Mouse (Mus musculus) megakaryocyte, embryonic 14.5 days (primary cell): ENCODE results near the gene Tekt1. TPM values are rescaled to one million over a fixed set of nuclear protein-coding genes. Genes with fewer than 3 reads are reported as not detected.

ENCODE experiments used
- H3K27me3 ChIP-seq: replicated peaks from 2 replicates; pipeline ENCODE3; 2012; ENCODE audit warnings: inconsistent platforms
- H3K36me3 ChIP-seq: replicated peaks from 2 replicates; pipeline ENCODE3; 2012; ENCODE audit warnings: low read length, inconsistent platforms, mixed read lengths
- H3K4me1 ChIP-seq: 2 replicates; pipeline ENCODE4 v1.6.1; 2012; ENCODE audit warnings: inconsistent platforms
- H3K4me3 ChIP-seq: replicated peaks from 2 replicates; pipeline ENCODE3; 2012; ENCODE audit warnings: moderate library complexity, mild to moderate bottlenecking, inconsistent platforms
- H3K9me3 ChIP-seq: 2 replicates; pipeline ENCODE4 v1.6.1; 2012; ENCODE audit warnings: inconsistent platforms
- FLI1 ChIP-seq: IDR thresholded peaks from 2 replicates; pipeline ENCODE4 v1.6.1; 2012; ENCODE audit warnings: low read length, inconsistent platforms, mixed read lengths
- GATA1 ChIP-seq: IDR thresholded peaks from 3 replicates; pipeline ENCODE4 v1.6.1; 2012; ENCODE audit warnings: mixed read lengths, low read length, inconsistent platforms, borderline replicate concordance
- polyA plus RNA-seq: library from polyadenylated mRNA; stranded (reverse); fragments of >175 nt; gene quantifications from 2 replicates; pipeline ENCODE4 v1.2.3, GENCODE M21; 2012; ENCODE audit warnings: low replicate concordance; ENCODE audit not compliant: insufficient read depth

Gene Tekt1
- polyA plus RNA-seq, 1 experiment = not detected

DNA sequence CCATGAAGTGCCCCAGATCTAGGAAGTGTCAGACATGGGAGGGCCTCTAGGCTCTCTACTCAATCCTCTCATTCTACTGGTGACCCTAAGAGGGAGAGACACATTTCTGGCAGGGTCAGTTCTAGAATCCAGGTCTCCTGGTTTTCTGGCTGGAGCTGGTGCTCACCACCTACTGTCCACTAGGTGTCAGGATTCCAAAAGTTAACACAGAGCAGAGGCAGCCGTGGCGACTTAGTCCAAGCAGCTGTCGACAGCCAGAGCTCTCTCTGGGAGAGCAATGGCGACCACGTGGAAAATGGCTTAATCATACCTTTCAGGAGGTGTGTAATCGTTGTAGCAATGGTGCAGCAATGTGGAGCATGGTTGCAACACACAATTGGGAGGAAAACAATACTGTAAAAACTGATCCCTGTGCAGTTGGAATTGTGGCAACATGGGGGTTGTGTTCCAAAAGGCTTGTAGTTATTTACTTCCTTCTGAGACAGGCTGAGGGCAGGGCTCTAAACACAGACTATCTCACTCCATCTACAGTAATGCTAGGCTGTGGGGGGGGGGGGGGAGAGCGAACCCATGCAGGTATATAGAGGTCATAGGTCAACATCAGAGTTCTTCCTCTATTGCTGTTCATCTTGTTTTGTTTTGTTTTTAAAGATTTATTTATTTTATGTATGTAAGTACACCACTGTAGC is 19.5 kb downstream of the Tekt1 start:
- TF ChIP-seq GATA1 = no peak
- no peak for TF ChIP-seq FLI1
- Histone ChIP-seq H3K4me1 (peaks cover 5% of the 10 kb centered on the region), H3K27me3 (peaks cover 23% of the 10 kb centered on the region), H3K9me3 (no peaks in the 10 kb centered on the region), H3K36me3 (no peaks in the 10 kb centered on the region), H3K4me3 (peak overlapping the region; percentile 76)

DNA sequence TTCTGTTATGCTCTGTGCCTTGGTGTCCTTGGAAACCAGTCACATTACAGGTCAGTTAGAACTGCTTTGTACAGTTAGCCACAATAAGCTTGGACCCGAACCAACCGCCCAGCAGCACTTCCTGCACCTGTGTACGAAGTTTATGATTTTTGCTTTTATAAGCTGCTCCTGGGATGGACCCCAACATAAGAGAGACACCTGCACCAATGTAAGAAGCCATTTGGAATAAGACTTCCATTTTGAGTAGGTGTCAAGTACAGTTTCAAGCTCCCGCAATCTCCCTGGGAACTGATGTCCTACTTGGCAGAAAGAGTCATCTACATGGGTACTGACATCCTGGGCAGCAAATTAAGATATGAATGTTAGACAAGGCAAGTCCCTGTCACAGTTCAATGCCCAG is 22.5 kb downstream of the Tekt1 start:
- Histone ChIP-seq H3K36me3 (no peaks in the 10 kb centered on the region), H3K4me1 (peaks cover 10% of the 10 kb centered on the region), H3K4me3 (no peak overlapping the region), H3K9me3 (no peaks in the 10 kb centered on the region), H3K27me3 (peaks cover 29% of the 10 kb centered on the region)
- TF ChIP-seq FLI1 (no peak), GATA1 (no peak)

DNA sequence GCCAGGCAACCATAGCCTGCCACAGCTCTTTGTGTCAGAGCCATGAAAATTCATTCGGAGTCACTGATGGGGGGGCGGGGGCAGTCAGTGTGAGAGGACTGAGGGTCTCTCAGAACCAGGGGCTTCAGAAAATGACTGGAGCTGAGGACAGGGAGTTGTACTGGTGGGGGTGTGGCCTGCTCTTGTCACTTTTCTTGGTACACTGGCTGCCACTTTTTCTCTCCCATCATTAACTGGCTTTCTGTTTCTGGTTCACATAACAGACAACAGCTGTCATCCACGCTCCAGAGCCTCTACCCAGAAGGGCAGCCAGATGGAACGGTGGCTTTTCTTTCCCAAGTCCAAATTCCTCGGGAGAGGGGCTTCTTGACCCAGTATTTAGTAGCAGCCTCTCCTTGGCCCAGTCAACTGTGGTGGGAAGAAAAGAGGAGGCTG is 23.8 kb downstream of the Tekt1 start:
- H3K9me3 ChIP-seq = no peaks in the 10 kb centered on the region
- H3K27me3 ChIP-seq = peaks cover 29% of the 10 kb centered on the region
- H3K4me3 ChIP-seq = no peak overlapping the region
- TF ChIP-seq FLI1 (no peak), GATA1 (no peak)
- H3K4me1 ChIP-seq = peaks cover 10% of the 10 kb centered on the region
- no peaks in the 10 kb centered on the region for H3K36me3 ChIP-seq

DNA sequence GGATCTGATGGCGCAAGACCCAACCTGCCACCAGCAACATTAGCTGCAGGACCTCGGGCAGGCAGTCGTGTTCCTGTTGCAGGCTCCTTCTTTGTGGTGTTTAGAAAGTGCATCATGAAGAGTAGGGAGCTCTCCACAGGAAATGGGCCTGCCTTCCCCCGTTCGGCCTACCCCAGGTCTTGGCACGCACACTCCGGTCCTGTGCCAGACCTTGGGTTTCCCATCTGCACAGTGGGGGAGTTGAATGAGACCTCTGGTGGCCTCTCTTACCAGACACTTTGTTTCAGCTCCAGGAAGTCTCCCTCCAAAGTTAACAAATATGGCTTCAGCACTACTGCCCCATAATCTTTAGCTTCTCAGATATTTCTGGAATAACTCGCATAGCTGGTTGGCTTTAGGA is 25.5 kb downstream of the Tekt1 start:
- TF ChIP-seq GATA1 (no peak), FLI1 (no peak)
- Histone ChIP-seq H3K27me3 (peaks cover 31% of the 10 kb centered on the region), H3K9me3 (no peaks in the 10 kb centered on the region), H3K4me3 (no peak overlapping the region), H3K4me1 (peaks cover 5% of the 10 kb centered on the region; the same call in 1 of the 2 replicates), H3K36me3 (no peaks in the 10 kb centered on the region)

DNA sequence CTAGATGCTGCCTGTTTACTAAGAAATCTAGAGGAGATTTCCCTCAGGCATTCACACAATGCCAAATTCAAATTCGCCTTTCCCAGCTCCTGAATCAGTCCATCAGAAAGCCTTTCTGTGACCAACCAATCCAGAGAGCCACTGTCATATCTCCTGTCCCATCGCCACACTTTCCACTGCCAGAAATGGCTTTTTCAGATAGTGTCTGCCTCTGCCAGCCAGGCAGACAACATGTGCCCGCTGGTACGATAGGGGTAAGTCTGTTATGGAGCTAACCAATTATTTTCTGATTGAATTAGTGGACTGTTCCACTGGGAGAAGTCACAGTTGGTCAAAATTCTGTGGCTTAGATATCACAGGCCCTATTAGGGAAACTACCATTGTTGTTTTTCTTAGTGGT is 27.6 kb downstream of the Tekt1 start:
- H3K4me3 ChIP-seq = no peak overlapping the region
- H3K27me3 ChIP-seq = peaks cover 22% of the 10 kb centered on the region
- peaks cover 5% of the 10 kb centered on the region; the same call in 1 of the 2 replicates for H3K4me1 ChIP-seq
- TF ChIP-seq FLI1 = no peak
- TF ChIP-seq GATA1 = no peak
- no peaks in the 10 kb centered on the region for H3K36me3 ChIP-seq
- H3K9me3 ChIP-seq = no peaks in the 10 kb centered on the region

DNA sequence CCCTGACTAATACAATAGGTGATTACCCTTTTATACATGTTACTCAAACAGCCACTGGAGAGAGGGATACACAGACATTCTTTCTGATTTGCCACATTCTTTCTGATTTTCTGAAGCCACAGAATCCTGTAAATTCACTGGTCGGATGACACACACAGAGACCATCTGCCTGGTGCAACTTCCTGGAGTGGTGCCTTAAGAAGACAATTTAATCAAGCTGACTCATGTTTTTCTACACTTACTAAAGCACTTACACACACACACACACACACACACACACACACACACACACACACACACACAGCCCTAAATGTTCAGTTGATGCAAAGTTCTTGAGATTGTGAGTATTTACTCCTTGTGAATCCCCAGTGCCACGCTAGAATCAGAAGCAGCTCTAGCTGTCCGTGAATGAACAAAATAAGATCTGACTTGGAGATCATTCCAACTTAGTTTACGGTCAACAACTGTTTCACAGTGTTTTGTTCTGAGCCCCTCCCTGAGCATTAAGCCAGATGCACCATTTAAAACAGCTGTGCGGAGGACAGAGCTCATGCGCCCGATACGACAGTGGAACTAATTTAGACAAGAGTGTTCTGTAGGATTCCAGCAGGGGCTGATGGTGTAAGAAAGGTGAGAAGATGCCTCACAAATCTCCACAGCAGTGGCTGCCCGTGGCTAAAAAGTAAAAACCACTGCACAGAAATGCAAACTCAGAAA is 29.1 kb downstream of the Tekt1 start:
- H3K36me3 ChIP-seq = no peaks in the 10 kb centered on the region
- peaks cover 5% of the 10 kb centered on the region; the same call in 1 of the 2 replicates for H3K4me1 ChIP-seq
- H3K4me3 ChIP-seq = no peak overlapping the region
- TF ChIP-seq FLI1 (no peak), GATA1 (no peak)
- H3K27me3 ChIP-seq = peaks cover 12% of the 10 kb centered on the region
- no peaks in the 10 kb centered on the region for H3K9me3 ChIP-seq

DNA sequence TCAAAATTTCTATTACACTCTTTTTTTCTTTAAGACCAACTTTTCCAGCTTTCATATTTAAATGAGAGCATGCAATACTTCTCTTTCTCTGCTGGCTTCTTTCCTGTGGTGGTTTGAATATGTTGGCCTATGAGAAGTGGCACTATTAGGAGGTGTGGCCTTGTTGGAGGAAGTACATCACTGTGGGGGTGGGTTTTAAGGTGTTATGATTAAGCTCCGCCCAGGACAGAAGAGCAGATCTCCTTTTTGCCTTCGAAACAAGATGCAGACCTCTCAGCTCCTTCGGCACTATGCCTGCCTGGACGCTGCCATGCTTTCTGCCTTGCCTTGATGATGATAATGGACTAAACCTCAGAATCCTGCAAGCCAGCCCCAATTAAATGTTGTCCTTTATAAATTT is 36.5 kb downstream of the Tekt1 start:
- Histone ChIP-seq H3K9me3 (peaks cover 5% of the 10 kb centered on the region; the same call in 1 of the 2 replicates), H3K36me3 (no peaks in the 10 kb centered on the region), H3K4me1 (no peaks in the 10 kb centered on the region), H3K27me3 (peaks cover 6% of the 10 kb centered on the region), H3K4me3 (no peak overlapping the region)
- TF ChIP-seq GATA1 = no peak
- no peak for TF ChIP-seq FLI1

DNA sequence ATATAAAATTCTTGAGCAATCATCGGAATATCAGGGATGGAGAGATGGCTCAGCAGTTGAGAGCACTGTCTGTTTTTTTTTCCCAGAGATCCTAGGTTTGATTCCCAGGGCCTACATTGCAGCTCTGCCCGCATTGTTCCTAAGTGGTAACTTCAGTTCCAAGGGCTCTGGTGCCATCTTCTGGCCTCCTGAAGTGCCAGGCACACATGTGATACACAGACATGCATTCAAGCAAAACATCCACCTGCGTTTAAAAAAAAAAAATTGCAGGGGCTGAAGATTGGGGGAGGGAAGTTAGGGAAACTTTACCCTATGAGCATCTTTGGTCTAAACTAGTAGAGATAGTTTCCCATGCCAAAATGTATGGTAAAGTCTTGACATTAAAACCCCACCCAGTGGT is 37.8 kb downstream of the Tekt1 start:
- Histone ChIP-seq H3K36me3 (no peaks in the 10 kb centered on the region), H3K4me1 (no peaks in the 10 kb centered on the region), H3K27me3 (peaks cover 8% of the 10 kb centered on the region), H3K9me3 (peaks cover 5% of the 10 kb centered on the region; the same call in 1 of the 2 replicates), H3K4me3 (no peak overlapping the region)
- TF ChIP-seq FLI1 (no peak), GATA1 (no peak)

DNA sequence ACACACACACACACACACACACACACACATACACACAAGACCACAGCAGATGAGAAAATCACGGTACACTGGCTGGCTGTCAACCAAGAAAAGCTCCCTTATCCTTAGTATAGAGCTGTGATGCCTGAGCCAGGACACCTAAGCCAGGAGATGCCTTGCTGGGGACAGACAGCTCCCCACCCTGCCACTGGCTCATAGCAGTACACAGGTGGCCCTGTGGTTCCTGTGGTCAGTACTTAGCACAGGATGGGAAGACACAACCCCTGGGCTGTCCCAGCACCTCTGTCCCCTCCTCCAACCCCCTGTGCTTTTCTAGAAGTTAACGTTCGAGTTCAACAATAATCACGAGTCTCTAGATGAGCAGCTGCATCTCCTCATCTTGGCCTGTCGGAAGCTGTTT is 44.2 kb downstream of the Tekt1 start:
- Histone ChIP-seq H3K4me1 (peaks cover 10% of the 10 kb centered on the region; the same call in 1 of the 2 replicates), H3K9me3 (peaks cover 5% of the 10 kb centered on the region; the same call in 1 of the 2 replicates), H3K27me3 (peaks cover 50% of the 10 kb centered on the region), H3K4me3 (no peak overlapping the region), H3K36me3 (no peaks in the 10 kb centered on the region)
- TF ChIP-seq FLI1 (no peak), GATA1 (no peak)

DNA sequence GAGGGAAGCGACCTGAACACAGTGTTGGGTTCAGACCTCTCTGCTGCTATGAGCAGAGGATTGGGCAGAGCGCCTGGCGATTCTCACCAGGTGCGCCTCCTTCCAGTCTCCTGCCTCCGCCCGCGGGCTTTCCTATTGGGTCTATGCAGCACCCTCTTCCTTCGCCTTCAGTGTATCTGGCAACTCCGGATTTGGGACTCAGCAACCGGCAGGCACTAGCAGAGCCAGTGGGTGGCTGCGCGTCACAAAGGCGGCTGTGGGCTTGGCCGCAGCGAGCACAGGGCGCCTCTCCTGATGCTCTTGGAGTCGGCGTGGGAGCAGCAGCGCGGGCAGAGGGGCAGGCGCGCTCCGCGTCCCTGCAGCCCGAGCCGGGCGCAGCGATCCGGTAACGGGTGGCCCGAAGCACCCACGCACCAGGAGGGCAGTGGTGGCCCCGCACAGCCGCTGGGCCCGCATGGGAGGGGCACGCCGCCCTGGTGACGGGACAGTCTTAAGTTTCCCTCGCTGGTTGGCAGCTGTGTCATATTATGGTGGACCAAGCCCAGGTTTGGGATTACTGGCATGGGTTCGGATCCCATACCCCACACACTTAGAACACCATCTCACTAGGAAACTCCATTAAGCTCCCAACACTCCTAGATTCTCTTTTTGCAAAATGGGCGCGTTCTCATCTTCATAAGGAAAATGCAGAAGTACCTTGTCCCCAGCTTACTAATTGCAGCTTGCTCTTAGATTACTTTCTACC is 47.9 kb downstream of the Tekt1 start, which contains the start of gene Fbxo39:
Gene Fbxo39 (plus strand): TSS at position 294 of the 745 bp plus-strand sequence.
- H3K4me3 ChIP-seq = peak within 1 kb of the TSS; percentile 62
- TF ChIP-seq FLI1 = no peak
- no peak for TF ChIP-seq GATA1

More for the DNA sequence above, 47.9 kb downstream of the Tekt1 start, which contains the start of gene Fbxo39:
- Histone ChIP-seq H3K27me3 (peaks cover 48% of the 10 kb centered on the region), H3K9me3 (no peaks in the 10 kb centered on the region), H3K4me1 (peaks cover 14% of the 10 kb centered on the region), H3K36me3 (peaks cover 20% of the 10 kb centered on the region)
